Mouse (Mus musculus): ENCODE measurements at regions not wholly inside any gene's neighbourhood (a gene's known extent, or its start where the extent isn't known, plus 50 kb on each side); places are given as distances from the start of the nearest gene placed in this dataset.

DNA sequence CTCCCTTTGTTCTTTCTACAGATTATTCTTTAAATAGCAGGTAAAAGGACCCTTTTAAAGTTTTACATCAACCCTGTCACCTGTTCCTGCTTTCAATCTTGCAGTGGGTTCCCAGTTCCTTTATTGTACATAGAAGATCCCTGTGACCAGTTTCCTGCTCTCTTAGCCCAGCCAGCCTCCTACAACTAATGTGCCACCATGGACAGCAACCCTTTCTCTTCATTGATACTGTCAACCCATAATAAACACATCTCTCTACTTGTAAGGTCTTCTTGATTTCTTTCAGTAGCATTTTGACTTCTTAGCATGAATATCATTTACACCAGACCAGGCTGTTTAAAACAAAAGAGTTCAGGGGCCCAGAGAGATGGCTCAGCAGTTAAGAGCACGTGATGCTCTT is 124.2 kb upstream of the Xpo1 start:
- 68% methylated on average over 1 of the region's 1 CpGs for WGBS
- no peaks in the 10 kb centered on the region for H3K27me3 ChIP-seq
- no peak for ATAC-seq (ENCODE audit: insufficient number of reproducible peaks, insufficient read depth, low FRiP score, low TSS enrichment, low read depth)

DNA sequence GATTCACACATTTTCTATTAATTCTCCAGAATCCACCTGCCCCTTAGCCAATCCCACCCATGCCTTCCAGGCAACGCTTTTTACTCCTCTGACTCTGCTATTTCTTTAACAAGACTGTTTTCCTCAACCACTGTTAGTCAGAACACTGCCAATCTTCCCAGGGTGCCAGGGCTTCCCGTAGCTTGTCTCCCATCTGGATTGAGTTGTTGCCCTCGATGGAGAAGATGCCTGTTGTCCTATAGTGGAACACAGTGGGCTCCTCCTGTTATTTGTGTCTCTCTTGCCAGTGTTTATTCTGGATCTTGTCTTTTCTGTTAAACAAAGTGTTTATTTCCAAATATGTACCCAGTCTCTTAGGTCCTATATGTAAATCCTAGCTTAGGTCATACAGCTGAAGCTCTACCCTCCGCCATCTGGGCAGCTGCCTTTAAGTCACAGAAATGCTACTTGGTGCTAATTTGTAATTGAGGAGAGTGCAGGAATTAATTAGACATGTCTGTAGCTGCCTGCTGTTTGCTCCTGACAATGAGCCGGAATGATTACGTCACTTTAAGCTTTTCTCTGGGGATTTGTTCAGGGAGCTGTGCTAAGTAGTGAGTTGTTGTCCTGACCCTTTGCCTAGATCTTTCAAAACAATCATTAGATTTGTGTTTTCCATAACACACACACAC is 115.3 kb upstream of the Xpo1 start:
- H3K36me3 ChIP-seq: no peaks in the 10 kb centered on the region
- ATAC-seq (ENCODE audit: insufficient number of reproducible peaks, insufficient read depth, low FRiP score, low TSS enrichment, low read depth): no peak
- no peak overlapping the region for H3K4me3 ChIP-seq
- no peak overlapping the region for H3K4me2 ChIP-seq
- 0 out of 2 replicates have a peak, but pooled peaks cover 3% of the 10 kb centered on the region for H3K4me1 ChIP-seq
- no peaks in the 10 kb centered on the region for H3K27me3 ChIP-seq
- no peak overlapping the region for H3K9ac ChIP-seq
- 44% methylated on average over 6 of the region's 6 CpGs for WGBS
- no peak overlapping the region for H3K27ac ChIP-seq
- H3K9me3 ChIP-seq: no peaks in the 10 kb centered on the region

More for the DNA sequence above, 124.2 kb upstream of the Xpo1 start:
- Histone ChIP-seq H3K27ac (no peak overlapping the region), H3K4me2 (no peak overlapping the region), H3K4me3 (no peak overlapping the region), H3K4me1 (no peaks in the 10 kb centered on the region), H3K36me3 (no peaks in the 10 kb centered on the region), H3K9me3 (peaks cover 7% of the 10 kb centered on the region; the same call in 1 of the 2 replicates), H3K9ac (no peak overlapping the region)

DNA sequence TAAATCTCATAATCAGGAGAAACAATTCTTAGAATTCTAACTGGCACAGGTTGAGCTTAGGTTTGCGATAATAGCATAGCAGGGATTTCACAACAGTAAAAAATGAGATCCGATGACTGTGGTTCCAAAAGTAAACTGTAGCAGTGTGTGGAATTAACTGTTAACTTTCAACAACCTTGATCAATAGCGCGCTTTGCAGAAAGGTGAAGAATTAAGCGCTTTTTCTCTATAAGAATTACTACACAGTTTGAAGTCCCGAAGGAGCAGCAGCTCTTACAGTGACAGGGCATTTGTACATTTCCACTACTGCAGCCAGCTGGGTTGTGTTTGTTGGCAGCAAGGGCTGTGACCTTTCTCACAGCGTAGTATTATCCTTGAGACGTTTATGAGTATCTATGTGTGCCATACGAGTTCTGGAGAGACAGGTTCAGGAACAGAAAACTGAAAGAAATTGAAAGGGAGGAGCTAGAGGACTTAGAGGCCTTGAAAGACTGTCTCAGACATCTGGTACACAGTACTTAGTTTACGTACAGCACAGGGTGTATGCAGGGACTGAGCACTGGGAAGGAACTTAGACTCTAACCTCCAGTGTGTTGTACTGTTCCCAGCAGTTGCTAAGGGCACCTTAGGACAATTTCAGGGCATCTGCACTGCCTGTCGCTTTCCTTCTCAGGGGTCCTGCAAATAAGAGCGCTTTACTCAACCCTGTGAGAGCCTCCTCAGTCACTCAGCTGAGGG is 114.6 kb upstream of the Xpo1 start:
- H3K27ac ChIP-seq: no peak overlapping the region
- ATAC-seq (ENCODE audit: insufficient number of reproducible peaks, insufficient read depth, low FRiP score, low TSS enrichment, low read depth): no peak
- no peaks in the 10 kb centered on the region for H3K36me3 ChIP-seq
- no peaks in the 10 kb centered on the region for H3K27me3 ChIP-seq
- WGBS: 64% methylated on average over 12 of the region's 12 CpGs
- no peak overlapping the region for H3K4me2 ChIP-seq
- no peak overlapping the region for H3K9ac ChIP-seq
- H3K4me3 ChIP-seq: no peak overlapping the region
- no peaks in the 10 kb centered on the region for H3K9me3 ChIP-seq
- H3K4me1 ChIP-seq: 0 out of 2 replicates have a peak, but pooled peaks cover 3% of the 10 kb centered on the region

DNA sequence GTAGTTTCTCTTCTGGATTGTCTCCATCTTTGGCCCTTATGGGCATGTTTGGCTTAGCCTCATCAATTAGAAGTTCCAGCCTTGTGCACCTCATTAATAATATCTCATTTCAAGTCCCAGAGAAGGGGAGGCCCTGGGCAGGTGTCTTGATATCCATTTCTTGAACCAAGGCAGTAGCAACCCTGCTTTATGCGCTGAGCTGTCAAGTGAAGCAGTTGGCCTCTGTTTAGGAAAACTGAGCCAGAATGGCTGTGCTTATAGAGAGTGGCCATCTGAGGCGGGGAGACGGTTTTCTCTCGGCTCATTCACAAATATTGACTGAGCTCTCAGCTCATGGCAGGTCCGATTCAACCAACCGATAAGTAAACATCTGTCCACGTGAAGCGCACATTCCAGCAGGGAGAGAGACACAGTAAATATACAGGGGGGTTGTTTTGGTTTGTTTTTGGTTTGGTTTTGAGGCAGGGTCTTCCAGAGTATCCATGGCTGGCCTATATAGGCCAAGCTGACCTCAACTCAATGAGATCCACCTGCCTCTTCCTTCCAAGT is 107.7 kb upstream of the Xpo1 start:
- H3K9me3 ChIP-seq: no peaks in the 10 kb centered on the region
- no peak overlapping the region for H3K27ac ChIP-seq
- H3K4me1 ChIP-seq: no peaks in the 10 kb centered on the region
- 82% methylated on average over 8 of the region's 8 CpGs for WGBS
- H3K4me2 ChIP-seq: no peak overlapping the region
- ATAC-seq (ENCODE audit: insufficient number of reproducible peaks, insufficient read depth, low FRiP score, low TSS enrichment, low read depth): no peak
- no peak overlapping the region for H3K4me3 ChIP-seq
- H3K36me3 ChIP-seq: no peaks in the 10 kb centered on the region
- H3K27me3 ChIP-seq: no peaks in the 10 kb centered on the region
- no peak overlapping the region for H3K9ac ChIP-seq

DNA sequence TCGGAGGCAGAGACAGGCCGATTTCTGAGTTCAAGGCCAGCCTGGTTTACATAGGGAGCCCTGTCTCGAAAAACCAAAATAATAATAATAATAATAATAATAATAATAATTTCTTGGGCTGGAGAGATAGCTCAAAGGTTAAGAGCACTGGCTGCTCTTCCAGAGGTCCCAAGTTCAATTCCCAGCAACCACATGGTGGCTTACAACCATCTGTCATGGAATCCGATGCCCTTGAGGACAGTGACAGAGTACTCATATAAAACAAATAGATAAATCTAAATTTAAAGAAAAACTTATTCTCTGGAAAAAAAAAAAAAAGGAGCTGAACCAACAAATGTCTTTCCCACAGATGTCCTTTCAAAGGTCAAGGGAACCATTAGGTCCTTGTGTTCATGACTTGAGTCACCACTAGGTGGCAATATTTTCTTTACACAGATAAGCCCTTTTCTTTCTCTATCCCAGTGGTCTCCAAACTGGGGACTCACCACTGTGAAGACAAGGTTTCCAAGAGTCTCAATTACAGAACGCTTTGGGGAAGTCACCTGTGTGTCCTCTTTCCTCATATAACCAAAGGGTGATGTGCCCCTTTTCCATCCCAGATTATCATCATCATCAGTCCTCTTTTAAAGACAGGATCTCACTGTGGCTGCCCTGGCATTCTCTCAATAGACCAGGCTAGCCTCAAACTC is 106.1 kb upstream of the Xpo1 start:
- Histone ChIP-seq H3K36me3 (no peaks in the 10 kb centered on the region), H3K4me2 (no peak overlapping the region), H3K4me3 (no peak overlapping the region), H3K27me3 (no peaks in the 10 kb centered on the region), H3K9ac (no peak overlapping the region), H3K9me3 (no peaks in the 10 kb centered on the region), H3K4me1 (no peaks in the 10 kb centered on the region), H3K27ac (no peak overlapping the region)
- ATAC-seq (ENCODE audit: insufficient number of reproducible peaks, insufficient read depth, low FRiP score, low TSS enrichment, low read depth): no peak
- 68% methylated on average over 5 of the region's 5 CpGs for WGBS

DNA sequence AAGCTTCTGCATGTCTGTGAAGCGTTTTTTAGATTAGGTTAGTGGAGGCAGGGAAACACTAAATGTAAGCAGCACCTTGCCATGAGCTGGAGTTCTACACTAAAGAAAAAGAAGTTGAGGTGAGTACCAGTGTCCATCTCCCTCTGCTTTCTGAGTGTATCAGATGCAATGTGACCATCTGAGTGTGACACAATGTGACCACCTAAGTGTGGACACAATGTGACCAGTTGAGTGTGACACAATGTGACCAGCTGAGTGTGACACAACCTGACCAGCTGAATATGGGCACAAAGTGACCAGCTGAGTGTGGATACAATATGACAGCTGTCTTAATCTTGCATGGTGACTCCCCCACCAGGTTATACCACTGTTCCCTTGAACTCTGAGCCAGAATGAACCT is 101.0 kb upstream of the Xpo1 start:
- WGBS: 64% methylated on average over 1 of the region's 1 CpGs
- H3K9ac ChIP-seq: no peak overlapping the region
- ATAC-seq (ENCODE audit: insufficient number of reproducible peaks, insufficient read depth, low FRiP score, low TSS enrichment, low read depth): no peak
- no peak overlapping the region for H3K27ac ChIP-seq
- no peak overlapping the region for H3K4me2 ChIP-seq
- H3K27me3 ChIP-seq: no peaks in the 10 kb centered on the region
- H3K4me1 ChIP-seq: no peaks in the 10 kb centered on the region
- H3K36me3 ChIP-seq: no peaks in the 10 kb centered on the region
- no peak overlapping the region for H3K4me3 ChIP-seq
- H3K9me3 ChIP-seq: no peaks in the 10 kb centered on the region

DNA sequence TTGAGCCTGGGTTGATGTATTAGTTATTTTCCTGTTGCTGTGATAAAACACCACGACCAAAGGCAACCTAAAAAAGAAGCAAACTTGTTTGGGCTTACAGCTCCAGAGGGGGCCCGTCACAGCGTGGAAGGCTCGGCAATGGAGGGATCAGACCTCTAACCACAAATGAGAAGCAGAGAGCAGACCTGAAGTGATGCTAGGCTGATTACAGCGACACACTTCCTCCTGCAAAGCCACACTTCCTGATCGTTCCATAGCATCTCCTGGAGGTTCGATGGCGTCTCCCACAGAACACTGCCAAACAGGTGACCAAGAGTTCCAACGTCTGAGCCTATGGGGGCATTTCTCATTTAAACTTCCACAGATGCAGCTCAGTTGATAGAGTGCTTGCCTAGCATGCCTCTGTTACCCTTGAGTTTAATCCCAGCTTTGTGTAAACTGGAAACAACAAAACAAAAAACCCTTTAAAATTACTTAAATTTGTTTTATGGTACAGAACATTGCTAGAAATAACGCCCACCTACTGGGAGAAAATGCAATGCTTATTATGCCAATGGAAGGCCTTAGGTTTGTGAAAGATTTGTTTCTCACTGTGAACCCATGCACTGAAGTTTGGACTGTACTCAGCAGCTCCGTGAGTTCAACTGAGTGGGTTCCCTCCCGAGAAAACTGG is 87.2 kb upstream of the Xpo1 start:
- H3K36me3 ChIP-seq: no peaks in the 10 kb centered on the region
- no peak overlapping the region for H3K4me2 ChIP-seq
- ATAC-seq (ENCODE audit: insufficient number of reproducible peaks, insufficient read depth, low FRiP score, low TSS enrichment, low read depth): no peak
- H3K9me3 ChIP-seq: no peaks in the 10 kb centered on the region
- no peak overlapping the region for H3K27ac ChIP-seq
- no peak overlapping the region for H3K4me3 ChIP-seq
- no peaks in the 10 kb centered on the region for H3K27me3 ChIP-seq
- 76% methylated on average over 12 of the region's 12 CpGs for WGBS
- H3K4me1 ChIP-seq: peaks cover 9% of the 10 kb centered on the region
- H3K9ac ChIP-seq: no peak overlapping the region

DNA sequence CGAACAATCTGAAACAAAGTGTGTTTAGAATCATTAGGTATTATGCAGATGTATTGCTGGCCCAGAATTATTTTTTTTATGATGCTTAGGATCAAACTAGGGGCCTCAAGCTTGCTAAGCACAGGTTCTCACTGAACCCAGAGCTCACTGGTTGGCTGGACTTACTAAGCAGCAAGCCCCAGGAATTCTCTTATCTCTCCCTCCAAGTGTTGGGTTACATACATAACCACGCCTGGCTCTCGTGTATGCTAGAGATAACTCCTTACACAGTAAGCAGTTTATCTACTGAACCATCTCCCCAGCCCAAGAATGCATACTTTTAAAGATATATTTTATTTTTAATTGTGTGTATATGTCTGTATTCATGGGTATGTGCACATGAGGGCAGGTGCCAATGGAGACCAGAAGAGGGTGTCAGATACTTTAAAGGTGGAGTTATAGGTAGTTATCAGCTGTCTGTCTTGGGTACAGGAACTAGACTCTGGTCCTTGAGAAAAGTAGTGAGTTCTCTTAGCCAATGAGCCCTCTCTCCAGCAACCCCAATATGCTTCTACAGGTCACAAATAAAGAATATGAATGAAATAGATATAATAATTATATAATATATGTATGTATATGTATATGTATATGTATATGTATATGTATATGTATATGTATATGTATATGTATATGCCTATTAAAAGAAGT is 86.0 kb upstream of the Xpo1 start:
- no peak overlapping the region for H3K27ac ChIP-seq
- H3K4me2 ChIP-seq: no peak overlapping the region
- H3K4me1 ChIP-seq: peaks cover 9% of the 10 kb centered on the region
- H3K36me3 ChIP-seq: no peaks in the 10 kb centered on the region
- H3K27me3 ChIP-seq: no peaks in the 10 kb centered on the region
- no peak overlapping the region for H3K9ac ChIP-seq
- no peak overlapping the region for H3K4me3 ChIP-seq
- 64% methylated on average over 3 of the region's 3 CpGs for WGBS
- ATAC-seq (ENCODE audit: insufficient number of reproducible peaks, insufficient read depth, low FRiP score, low TSS enrichment, low read depth): no peak
- H3K9me3 ChIP-seq: no peaks in the 10 kb centered on the region

DNA sequence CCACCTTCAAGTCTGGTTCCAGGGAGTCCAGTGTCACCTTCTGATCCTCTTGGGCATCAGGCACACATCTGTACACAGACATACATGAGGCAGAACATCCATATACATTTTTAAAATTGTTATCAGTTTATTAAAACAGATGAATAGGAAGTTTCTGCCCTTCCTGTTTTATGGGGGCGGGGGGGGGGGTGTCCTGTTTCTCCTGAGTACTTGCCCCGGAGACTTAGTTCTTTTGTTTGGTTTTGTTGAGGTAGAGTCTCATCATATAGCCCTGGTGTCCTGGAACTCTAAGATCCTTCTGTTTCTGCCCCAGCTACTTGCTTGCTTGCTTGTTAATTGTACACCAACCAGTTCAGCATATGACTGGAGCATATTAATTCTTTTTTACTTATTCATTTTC is 85.0 kb upstream of the Xpo1 start:
- no peak overlapping the region for H3K9ac ChIP-seq
- no peaks in the 10 kb centered on the region for H3K9me3 ChIP-seq
- H3K4me3 ChIP-seq: no peak overlapping the region
- H3K27ac ChIP-seq: no peak overlapping the region
- H3K27me3 ChIP-seq: no peaks in the 10 kb centered on the region
- H3K36me3 ChIP-seq: no peaks in the 10 kb centered on the region
- H3K4me2 ChIP-seq: no peak overlapping the region
- 53% methylated on average over 2 of the region's 2 CpGs for WGBS
- no peak for ATAC-seq (ENCODE audit: insufficient number of reproducible peaks, insufficient read depth, low FRiP score, low TSS enrichment, low read depth)
- H3K4me1 ChIP-seq: peaks cover 9% of the 10 kb centered on the region

DNA sequence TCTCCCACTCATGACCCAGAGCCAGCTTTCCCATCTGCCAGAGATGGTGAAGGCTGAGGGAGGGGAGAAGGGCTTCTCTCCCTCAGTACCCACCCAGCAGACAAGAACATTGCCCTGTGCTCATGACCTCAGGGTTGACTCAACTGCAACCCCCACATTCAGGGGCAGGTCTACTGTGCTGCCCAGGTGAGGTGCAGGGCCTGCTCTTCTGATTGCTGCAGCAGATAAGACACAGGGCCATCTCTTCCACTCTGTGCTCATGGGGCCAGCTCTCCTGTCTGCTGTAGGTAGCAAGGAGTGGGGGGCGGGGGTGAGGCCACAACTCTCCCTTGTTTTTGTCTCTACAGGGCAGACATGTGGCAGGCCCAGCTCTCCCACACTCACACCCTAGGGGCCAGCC is 84.1 kb upstream of the Xpo1 start:
- peaks cover 9% of the 10 kb centered on the region for H3K4me1 ChIP-seq
- no peaks in the 10 kb centered on the region for H3K9me3 ChIP-seq
- H3K27me3 ChIP-seq: no peaks in the 10 kb centered on the region
- 0 out of 2 replicates have a peak, but pooled peaks have one; percentile 32 for ATAC-seq (ENCODE audit: insufficient number of reproducible peaks, insufficient read depth, low FRiP score, low TSS enrichment, low read depth)
- no peak overlapping the region for H3K4me2 ChIP-seq
- no peak overlapping the region for H3K27ac ChIP-seq
- 81% methylated on average over 1 of the region's 1 CpGs for WGBS
- H3K4me3 ChIP-seq: no peak overlapping the region
- H3K36me3 ChIP-seq: no peaks in the 10 kb centered on the region
- H3K9ac ChIP-seq: no peak overlapping the region

DNA sequence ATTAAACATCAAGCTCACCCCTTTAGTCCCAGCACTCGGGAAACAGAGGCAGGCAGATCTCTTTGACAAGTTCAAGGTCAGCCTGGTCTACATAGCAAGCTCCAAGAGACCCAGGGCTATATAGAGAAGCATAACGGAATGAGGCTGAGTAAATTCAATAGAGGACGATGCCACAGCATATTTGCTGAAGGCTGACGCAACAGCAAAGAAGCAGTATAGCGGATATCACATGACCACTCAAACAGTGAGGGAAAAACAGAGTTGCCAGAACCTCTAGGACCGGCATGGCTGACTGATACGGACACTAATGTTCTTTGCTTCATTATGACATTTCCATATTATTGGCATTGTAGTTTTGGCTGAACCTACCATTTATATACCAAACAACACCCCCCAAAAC is 74.2 kb upstream of the Xpo1 start:
- 85% methylated on average over 7 of the region's 7 CpGs for WGBS
- no peak overlapping the region for H3K27ac ChIP-seq
- no peaks in the 10 kb centered on the region for H3K9me3 ChIP-seq
- no peaks in the 10 kb centered on the region for H3K4me1 ChIP-seq
- H3K36me3 ChIP-seq: no peaks in the 10 kb centered on the region
- ATAC-seq (ENCODE audit: insufficient number of reproducible peaks, insufficient read depth, low FRiP score, low TSS enrichment, low read depth): no peak
- no peak overlapping the region for H3K4me2 ChIP-seq
- H3K9ac ChIP-seq: no peak overlapping the region
- H3K27me3 ChIP-seq: no peaks in the 10 kb centered on the region
- no peak overlapping the region for H3K4me3 ChIP-seq

Data from embryonic facial prominence, embryonic 13.5 days (tissue).